ENCODE assay signal across 1 mouse cellular context in genomic region chr1:58407321-58407720, GRCm38 (mm10).
TF ChIP-seq lines count a peak whose summit lies in the region.

No protein-coding gene starts in this region.

TF ChIP-seq in CH12.LX, 34 proteins besides CTCF, POLR2A, EP300 and RAD21:
- TF ChIP-seq ZMIZ1 (IDR thresholded peaks at IDR 0.05; ENCODE audit: low read depth, low read length), result 0 out of 2 replicates have a peak, but pooled peaks have one; percentile 25
- TF ChIP-seq JUN (IDR thresholded peaks at IDR 0.05; ENCODE audit: insufficient read depth, low read depth, low read length), result no peak
